Mouse (Mus musculus) liver, postnatal 0 days (tissue): ENCODE data around the gene H3f3b. TPM values are rescaled to one million over a fixed set of nuclear protein-coding genes. Genes with fewer than 3 reads are reported as not detected.
"Not testable (repeated sequence)": the region's sequence is repeated elsewhere in the genome, so short reads cannot be mapped to it uniquely, and the experiment has no call there.

Experiments used
- ATAC-seq: fragments of 200-750 bp; cut with Nextera tagmentation; 2 replicates; pipeline ENCODE4 v1.8.0; 2017; ENCODE audit warnings: mild to moderate bottlenecking, moderate library complexity
- DNase-seq: peaks from one replicate; pipeline ENCODE4 v3.0.0-alpha.2; 2016
- H3K27ac ChIP-seq: fragments of 300-500 bp; sonication (generic); 2 replicates; pipeline ENCODE4 v1.5.1; 2014; ENCODE audit warnings: antibody characterized with exemption, moderate library complexity, mild to moderate bottlenecking, low read depth
- H3K27me3 ChIP-seq: fragments of 300-500 bp; sonication (generic); 2 replicates; pipeline ENCODE4 v1.6.1; 2014; ENCODE audit warnings: low read length, control low read depth, mixed read lengths; ENCODE audit not compliant: insufficient read depth
- H3K36me3 ChIP-seq: fragments of 300-500 bp; sonication (generic); replicated peaks from 2 replicates; pipeline ENCODE4 v1.6.1; 2014; ENCODE audit warnings: mild to moderate bottlenecking, control low read depth, low read length, moderate library complexity, mixed read lengths; ENCODE audit not compliant: insufficient read depth
- H3K4me1 ChIP-seq: fragments of 300-500 bp; sonication (generic); 2 replicates; pipeline ENCODE4 v1.6.1; 2014; ENCODE audit warnings: antibody characterized with exemption, mild to moderate bottlenecking, control low read depth; ENCODE audit not compliant: insufficient read depth
- H3K4me2 ChIP-seq: fragments of 300-500 bp; sonication (generic); 2 replicates; pipeline ENCODE4 v1.6.1; 2014; ENCODE audit warnings: low read depth, mild to moderate bottlenecking, low read length, moderate library complexity, mixed read lengths
- H3K4me3 ChIP-seq: fragments of 300-500 bp; sonication (generic); 2 replicates; pipeline ENCODE4 v1.5.1; 2014; ENCODE audit warnings: low read depth, low read length
- H3K9ac ChIP-seq: fragments of 300-500 bp; sonication (generic); replicated peaks from 2 replicates; pipeline ENCODE4 v1.6.1; 2014; ENCODE audit warnings: mild to moderate bottlenecking, moderate library complexity
- H3K9me3 ChIP-seq: fragments of 300-500 bp; sonication (generic); 2 replicates; pipeline ENCODE4 v1.6.1; 2016; ENCODE audit warnings: mild to moderate bottlenecking, control low read depth, low read length, mixed read lengths
- CTCF ChIP-seq: sonication (generic); IDR thresholded peaks from 2 replicates; pipeline ENCODE4 v1.5.1; 2016; ENCODE audit warnings: antibody characterized with exemption, low read depth
- EP300 ChIP-seq: IDR thresholded peaks from 2 replicates; pipeline ENCODE4 v1.6.1; 2016; ENCODE audit warnings: antibody characterized with exemption, low read depth, mild to moderate bottlenecking
- WGBS: fragments of 180-500 bp; shearing (Covaris S2); extraction: QIAGEN DNeasy Blood & Tissue Kit; methylation state at CpG from one replicate; pipeline ENCODE4 v1.1.7; 2014; ENCODE audit not compliant: insufficient replicate concordance; 5-methylcytosine and 5-hydroxymethylcytosine counted together
- polyA plus RNA-seq: library from polyadenylated mRNA; unstranded; fragments of >200 nt; fragmentation: Nextera tagmentation; extraction: Ambion mirVana; gene quantifications from 2 replicates; pipeline ENCODE4 v1.2.1, GENCODE M21; 2015

H3f3b gene
- polyA plus RNA-seq, 1 experiment from 2014 or later, result 656 TPM

- 0% methylated on average over 46 of the region's 57 CpGs for WGBS
Measured at GRCm38 (mm10) chr11:116023771-116024355, 3.9 kb downstream of the H3f3b start.

GRCm38 (mm10) chr11:116023074-116023770 is 4.5 kb downstream of the H3f3b start:
- DNase-seq, result peak; percentile 56
- Histone ChIP-seq H3K4me3 (peak overlapping the region; percentile 100), H3K27ac (peak overlapping the region; percentile 100), H3K36me3 (peaks cover 19% of the 10 kb centered on the region), H3K9ac (peak overlapping the region; percentile 100), H3K4me2 (peak overlapping the region; percentile 63)
- TF ChIP-seq EP300, result 0 out of 2 replicates have a peak, but pooled peaks have one; percentile 27
- not testable (repeated sequence) for ATAC-seq, H3K9me3 ChIP-seq, H3K27me3 ChIP-seq, H3K4me1 ChIP-seq
- WGBS, result 3% methylated on average over 18 of the region's 18 CpGs

More at GRCm38 (mm10) chr11:116023771-116024355, 3.9 kb downstream of the H3f3b start:
- H3K9me3 ChIP-seq, result no peaks in the 10 kb centered on the region
- no peaks in the 10 kb centered on the region for H3K27me3 ChIP-seq
- H3K4me1 ChIP-seq, result peaks cover 6% of the 10 kb centered on the region; the same call in 1 of the 2 replicates
- DNase-seq (peak; percentile 89), ATAC-seq (peak; percentile 43)
- H3K9ac ChIP-seq, result peak overlapping the region; percentile 100
- TF ChIP-seq EP300 (no peak), CTCF (peak; percentile 89)
- peak overlapping the region; percentile 63 for H3K4me2 ChIP-seq
- H3K27ac ChIP-seq, result peak overlapping the region; percentile 100
- peak overlapping the region; percentile 100 for H3K4me3 ChIP-seq
- H3K36me3 ChIP-seq, result peaks cover 19% of the 10 kb centered on the region

GRCm38 (mm10) chr11:116022256-116022780 is 5.4 kb downstream of the H3f3b start:
- Histone ChIP-seq H3K36me3 (peaks cover 19% of the 10 kb centered on the region), H3K4me2 (peak overlapping the region; percentile 79), H3K4me1 (0 out of 2 replicates have a peak, but pooled peaks cover 2% of the 10 kb centered on the region), H3K27me3 (no peaks in the 10 kb centered on the region), H3K9me3 (no peaks in the 10 kb centered on the region), H3K27ac (peak overlapping the region; percentile 13; the same call in 1 of the 2 replicates), H3K9ac (peak overlapping the region; percentile 59), H3K4me3 (peak overlapping the region; percentile 52)
- no peak for ATAC-seq
- DNase-seq, result no peak
- no peak for TF ChIP-seq EP300
- TF ChIP-seq CTCF, result no peak
- 70% methylated on average over 4 of the region's 4 CpGs for WGBS

GRCm38 (mm10) chr11:116021328-116022220 is 6.2 kb downstream of the H3f3b start:
- 72% methylated on average over 6 of the region's 6 CpGs for WGBS
- ATAC-seq, result no peak
- TF ChIP-seq CTCF, result no peak
- no peak for TF ChIP-seq EP300
- Histone ChIP-seq H3K4me3 (peak overlapping the region; percentile 52), H3K9me3 (no peaks in the 10 kb centered on the region), H3K9ac (peak overlapping the region; percentile 38), H3K27me3 (no peaks in the 10 kb centered on the region), H3K4me1 (0 out of 2 replicates have a peak, but pooled peaks cover 2% of the 10 kb centered on the region), H3K36me3 (peaks cover 19% of the 10 kb centered on the region), H3K27ac (peak overlapping the region; percentile 2; the same call in 1 of the 2 replicates), H3K4me2 (peak overlapping the region; percentile 79)
- no peak for DNase-seq

- Histone ChIP-seq H3K9me3 (no peaks in the 10 kb centered on the region), H3K36me3 (peaks cover 19% of the 10 kb centered on the region), H3K27me3 (no peaks in the 10 kb centered on the region), H3K9ac (no peak overlapping the region), H3K4me2 (no peak overlapping the region), H3K4me1 (0 out of 2 replicates have a peak, but pooled peaks cover 2% of the 10 kb centered on the region), H3K4me3 (no peak overlapping the region), H3K27ac (0 out of 2 replicates have a peak overlapping the region, but pooled peaks have one; percentile 53)
- ATAC-seq, result peak; percentile 0; the same call in 1 of the 2 replicates
- no peak for DNase-seq
- peak; percentile 41 for TF ChIP-seq CTCF
- TF ChIP-seq EP300, result no peak
- 16% methylated on average over 1 of the region's 1 CpGs for WGBS
Measured at GRCm38 (mm10) chr11:116020519-116020922, 7.2 kb downstream of the H3f3b start.
